Mouse (Mus musculus): ENCODE measurements around the gene Fyco1. TPM values are rescaled to one million over a fixed set of nuclear protein-coding genes. Genes with fewer than 3 reads are reported as not detected.
A peak's percentile ranks its signal among the peaks of the same experiment; 100 is the strongest.

The Fyco1 gene
- polyA plus RNA-seq, 1 experiment = 13.0 TPM

DNA sequence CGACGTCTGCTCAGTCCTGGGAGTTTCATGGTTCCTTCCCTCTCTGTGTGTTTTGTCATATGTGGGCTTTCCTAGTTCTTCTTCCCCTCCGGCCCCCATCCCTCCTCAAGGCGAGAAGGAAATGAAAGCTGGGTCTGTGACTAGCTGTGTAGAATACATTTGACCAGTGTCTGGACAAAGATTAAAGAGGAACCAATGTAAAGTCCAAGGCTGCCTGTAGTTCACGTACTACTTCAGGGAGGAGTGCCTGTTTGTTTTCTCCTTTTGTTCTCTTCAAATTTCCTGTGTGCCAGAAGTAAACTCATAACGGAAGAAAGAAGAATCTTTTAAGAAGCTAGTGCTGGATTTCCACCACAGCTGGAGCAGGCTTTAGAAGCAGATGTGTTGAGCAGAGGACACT lies 82.2 kb downstream of the Fyco1 start:
- peak overlapping the region; percentile 70 for H3K4me3 ChIP-seq (ENCODE audit: control insufficient read depth, insufficient read depth, low read length)
- peaks cover 29% of the 10 kb centered on the region for H3K36me3 ChIP-seq (ENCODE audit: control insufficient read depth, insufficient read depth, low read length)
- H3K27ac ChIP-seq (ENCODE audit: control insufficient read depth, insufficient read depth, low read length) = peak overlapping the region; percentile 97
- H3K27me3 ChIP-seq (ENCODE audit: control insufficient read depth, insufficient read depth, low read length) = no peaks in the 10 kb centered on the region
- no peak for TF ChIP-seq CTCF (IDR thresholded peaks at IDR 0.05; ENCODE audit: borderline replicate concordance, control insufficient read depth, extremely low read depth, insufficient read depth, low read length, poor library complexity)
- TF ChIP-seq POLR2A (IDR thresholded peaks at IDR 0.05; ENCODE audit: control insufficient read depth, extremely low read depth, insufficient read depth, low read length, poor library complexity) = no peak
- H3K4me1 ChIP-seq (replicated peaks; ENCODE audit: control insufficient read depth, insufficient read depth, low read length) = peaks cover 20% of the 10 kb centered on the region
- DNase-seq = no peak
- WGBS = 8% methylated on average over 6 of the region's 6 CpGs

DNA sequence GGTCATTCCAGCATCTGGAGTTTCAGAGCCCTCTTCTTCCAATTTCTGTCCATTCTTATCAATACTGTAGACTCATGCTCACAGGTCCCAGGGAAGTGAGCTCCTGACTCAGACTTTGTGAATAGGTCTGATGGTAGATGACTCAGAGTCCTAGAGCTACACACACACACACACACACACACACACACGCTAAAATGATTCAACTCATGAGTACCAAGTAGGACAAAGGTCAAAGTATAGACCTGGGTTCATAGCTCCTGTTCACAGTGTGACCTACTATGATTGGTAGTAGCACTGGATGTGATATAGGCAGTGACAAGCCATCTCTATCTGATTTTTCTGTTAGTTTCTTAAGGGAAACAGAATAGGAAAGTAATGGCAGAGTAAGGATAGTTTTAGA lies 83.3 kb downstream of the Fyco1 start:
- no peaks in the 10 kb centered on the region for H3K27me3 ChIP-seq (ENCODE audit: control insufficient read depth, insufficient read depth, low read length)
- H3K4me1 ChIP-seq (replicated peaks; ENCODE audit: control insufficient read depth, insufficient read depth, low read length) = peaks cover 24% of the 10 kb centered on the region
- peak overlapping the region; percentile 17; the same call in 1 of the 2 replicates for H3K27ac ChIP-seq (ENCODE audit: control insufficient read depth, insufficient read depth, low read length)
- no peak for TF ChIP-seq CTCF (IDR thresholded peaks at IDR 0.05; ENCODE audit: borderline replicate concordance, control insufficient read depth, extremely low read depth, insufficient read depth, low read length, poor library complexity)
- H3K36me3 ChIP-seq (ENCODE audit: control insufficient read depth, insufficient read depth, low read length) = peaks cover 20% of the 10 kb centered on the region
- 56% methylated on average over 1 of the region's 1 CpGs for WGBS
- no peak for DNase-seq
- no peak overlapping the region for H3K4me3 ChIP-seq (ENCODE audit: control insufficient read depth, insufficient read depth, low read length)

DNA sequence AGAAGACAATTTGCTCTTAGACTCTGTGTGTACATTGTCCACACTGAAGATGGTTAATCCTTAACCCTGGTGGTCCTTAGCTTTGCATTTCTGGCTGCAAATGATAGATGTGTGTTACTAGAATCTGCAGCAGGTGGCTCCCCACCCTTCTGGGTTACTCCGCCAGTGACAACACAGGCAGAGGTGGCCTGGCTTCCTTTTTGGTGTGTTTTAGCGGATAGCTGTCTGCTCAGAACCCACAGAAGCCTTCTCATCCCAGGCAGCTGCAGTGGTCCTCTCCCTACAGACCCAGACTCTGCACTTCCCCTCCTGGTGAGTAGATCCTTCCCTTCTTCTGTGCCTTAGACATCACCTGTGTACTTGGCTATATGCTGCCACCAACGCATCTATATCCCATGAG lies 84.7 kb downstream of the Fyco1 start:
- TF ChIP-seq POLR2A (IDR thresholded peaks at IDR 0.05; ENCODE audit: control insufficient read depth, extremely low read depth, insufficient read depth, low read length, poor library complexity) (peak; percentile 74; the same call in 1 of the 2 replicates), CTCF (IDR thresholded peaks at IDR 0.05; ENCODE audit: borderline replicate concordance, control insufficient read depth, extremely low read depth, insufficient read depth, low read length, poor library complexity) (no peak)
- 7% methylated on average over 3 of the region's 3 CpGs for WGBS
- Histone ChIP-seq H3K27ac (ENCODE audit: control insufficient read depth, insufficient read depth, low read length) (peak overlapping the region; percentile 90), H3K36me3 (ENCODE audit: control insufficient read depth, insufficient read depth, low read length) (peaks cover 10% of the 10 kb centered on the region), H3K27me3 (ENCODE audit: control insufficient read depth, insufficient read depth, low read length) (no peaks in the 10 kb centered on the region), H3K4me3 (ENCODE audit: control insufficient read depth, insufficient read depth, low read length) (peak overlapping the region; percentile 63), H3K4me1 (replicated peaks; ENCODE audit: control insufficient read depth, insufficient read depth, low read length) (peaks cover 24% of the 10 kb centered on the region)
- DNase-seq = peak; percentile 74

DNA sequence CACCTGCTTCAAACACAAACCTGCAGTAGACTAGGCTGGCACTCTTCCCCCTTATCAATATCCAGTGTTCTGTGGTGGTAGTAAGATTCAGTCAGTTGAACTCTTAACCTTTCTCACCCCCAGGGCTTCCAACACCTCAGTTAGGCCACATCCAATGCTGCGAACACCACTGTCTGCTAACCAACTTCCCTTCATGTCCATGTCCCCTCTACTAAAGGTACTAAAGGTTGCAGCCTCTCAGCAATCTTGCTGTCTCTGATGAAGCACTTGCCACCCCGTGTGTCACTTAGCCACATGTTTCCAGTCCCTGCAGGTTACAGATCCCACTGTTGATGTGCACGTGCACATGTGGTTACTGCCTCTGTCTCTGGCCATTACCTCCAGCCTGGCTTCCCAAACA lies 87.9 kb downstream of the Fyco1 start:
- WGBS = 16% methylated on average over 3 of the region's 3 CpGs
- peaks cover 29% of the 10 kb centered on the region for H3K4me1 ChIP-seq (replicated peaks; ENCODE audit: control insufficient read depth, insufficient read depth, low read length)
- peak overlapping the region; percentile 37 for H3K27ac ChIP-seq (ENCODE audit: control insufficient read depth, insufficient read depth, low read length)
- no peak for DNase-seq
- H3K4me3 ChIP-seq (ENCODE audit: control insufficient read depth, insufficient read depth, low read length) = no peak overlapping the region
- H3K36me3 ChIP-seq (ENCODE audit: control insufficient read depth, insufficient read depth, low read length) = no peaks in the 10 kb centered on the region
- no peak for TF ChIP-seq POLR2A (IDR thresholded peaks at IDR 0.05; ENCODE audit: control insufficient read depth, extremely low read depth, insufficient read depth, low read length, poor library complexity)
- no peaks in the 10 kb centered on the region for H3K27me3 ChIP-seq (ENCODE audit: control insufficient read depth, insufficient read depth, low read length)

DNA sequence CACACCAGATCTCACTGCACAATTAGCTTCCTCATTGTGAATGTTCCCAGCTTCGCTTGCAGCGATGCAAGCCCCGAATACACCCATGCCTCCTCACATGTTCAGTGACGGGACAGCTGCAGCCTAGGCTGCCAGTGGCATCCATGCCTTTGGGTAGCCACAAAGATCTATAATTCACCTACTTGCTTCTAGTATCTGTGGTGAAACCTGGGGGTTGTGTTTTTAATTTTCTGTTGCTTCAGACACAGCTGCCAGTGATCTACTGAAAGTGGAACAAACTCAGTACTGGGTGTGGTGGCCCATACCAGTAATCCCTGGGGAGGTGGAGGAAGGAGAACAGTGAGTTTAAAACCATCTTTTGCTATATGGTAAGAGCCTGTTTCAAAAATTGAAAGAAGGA lies 88.8 kb downstream of the Fyco1 start:
- no peak for DNase-seq
- no peaks in the 10 kb centered on the region for H3K36me3 ChIP-seq (ENCODE audit: control insufficient read depth, insufficient read depth, low read length)
- H3K27ac ChIP-seq (ENCODE audit: control insufficient read depth, insufficient read depth, low read length) = peak overlapping the region; percentile 85
- H3K4me3 ChIP-seq (ENCODE audit: control insufficient read depth, insufficient read depth, low read length) = no peak overlapping the region
- 9% methylated on average over 4 of the region's 4 CpGs for WGBS
- no peak for TF ChIP-seq CTCF (IDR thresholded peaks at IDR 0.05; ENCODE audit: borderline replicate concordance, control insufficient read depth, extremely low read depth, insufficient read depth, low read length, poor library complexity)
- no peak for TF ChIP-seq POLR2A (IDR thresholded peaks at IDR 0.05; ENCODE audit: control insufficient read depth, extremely low read depth, insufficient read depth, low read length, poor library complexity)
- H3K4me1 ChIP-seq (replicated peaks; ENCODE audit: control insufficient read depth, insufficient read depth, low read length) = peaks cover 29% of the 10 kb centered on the region
- H3K27me3 ChIP-seq (ENCODE audit: control insufficient read depth, insufficient read depth, low read length) = no peaks in the 10 kb centered on the region

DNA sequence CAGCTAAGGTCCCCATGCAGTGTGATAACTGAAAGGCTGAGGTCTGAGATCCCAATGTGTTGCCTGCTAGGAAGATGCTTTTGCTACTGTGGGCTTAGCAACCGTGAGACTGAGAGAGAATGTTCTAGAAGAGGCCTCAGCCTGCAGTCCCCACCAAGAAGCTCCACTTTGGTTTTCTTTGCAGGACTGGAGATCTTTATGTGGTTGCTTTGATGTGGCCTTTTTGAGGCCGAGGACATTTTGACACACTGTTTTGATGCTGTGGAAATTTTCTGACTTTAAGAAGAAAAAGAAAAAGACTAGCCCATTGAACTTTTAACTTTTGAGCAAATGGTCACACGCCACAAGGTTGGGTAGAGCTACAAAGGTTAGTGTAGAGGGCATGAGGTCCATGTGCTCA lies 90.9 kb downstream of the Fyco1 start:
- no peaks in the 10 kb centered on the region for H3K36me3 ChIP-seq (ENCODE audit: control insufficient read depth, insufficient read depth, low read length)
- H3K27me3 ChIP-seq (ENCODE audit: control insufficient read depth, insufficient read depth, low read length) = no peaks in the 10 kb centered on the region
- H3K4me1 ChIP-seq (replicated peaks; ENCODE audit: control insufficient read depth, insufficient read depth, low read length) = peaks cover 28% of the 10 kb centered on the region
- WGBS = 22% methylated on average over 3 of the region's 3 CpGs
- DNase-seq = no peak
- H3K27ac ChIP-seq (ENCODE audit: control insufficient read depth, insufficient read depth, low read length) = peak overlapping the region; percentile 21; the same call in 1 of the 2 replicates
- no peak for TF ChIP-seq CTCF (IDR thresholded peaks at IDR 0.05; ENCODE audit: borderline replicate concordance, control insufficient read depth, extremely low read depth, insufficient read depth, low read length, poor library complexity)
- TF ChIP-seq POLR2A (IDR thresholded peaks at IDR 0.05; ENCODE audit: control insufficient read depth, extremely low read depth, insufficient read depth, low read length, poor library complexity) = no peak
- no peak overlapping the region for H3K4me3 ChIP-seq (ENCODE audit: control insufficient read depth, insufficient read depth, low read length)

DNA sequence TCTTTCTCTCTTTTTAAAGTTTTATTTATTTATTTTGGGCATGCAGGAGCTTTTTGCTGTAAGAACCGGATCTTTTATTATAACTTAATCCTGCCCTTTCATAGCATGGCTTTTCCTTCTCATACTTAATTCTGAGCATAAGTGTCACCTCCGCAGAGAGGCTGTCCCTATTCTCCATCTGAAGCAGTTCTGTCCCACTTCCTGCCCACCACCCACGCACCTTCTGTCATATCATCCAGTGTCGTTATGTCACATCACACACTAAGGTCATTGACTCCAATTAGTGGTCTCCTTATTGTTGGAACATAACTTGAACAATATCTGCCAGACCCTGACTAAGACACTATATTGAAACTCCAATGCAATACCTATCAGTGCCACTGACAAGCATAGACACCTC lies 93.1 kb downstream of the Fyco1 start:
- DNase-seq = peak; percentile 67
- no peaks in the 10 kb centered on the region for H3K27me3 ChIP-seq (ENCODE audit: control insufficient read depth, insufficient read depth, low read length)
- no peak overlapping the region for H3K4me3 ChIP-seq (ENCODE audit: control insufficient read depth, insufficient read depth, low read length)
- TF ChIP-seq POLR2A (IDR thresholded peaks at IDR 0.05; ENCODE audit: control insufficient read depth, extremely low read depth, insufficient read depth, low read length, poor library complexity) = no peak
- no peak for TF ChIP-seq CTCF (IDR thresholded peaks at IDR 0.05; ENCODE audit: borderline replicate concordance, control insufficient read depth, extremely low read depth, insufficient read depth, low read length, poor library complexity)
- peaks cover 24% of the 10 kb centered on the region for H3K4me1 ChIP-seq (replicated peaks; ENCODE audit: control insufficient read depth, insufficient read depth, low read length)
- H3K36me3 ChIP-seq (ENCODE audit: control insufficient read depth, insufficient read depth, low read length) = no peaks in the 10 kb centered on the region
- peak overlapping the region; percentile 75 for H3K27ac ChIP-seq (ENCODE audit: control insufficient read depth, insufficient read depth, low read length)
- WGBS = 32% methylated on average over 4 of the region's 4 CpGs

Measured in thymus, adult 2 months (tissue).